Mouse (Mus musculus): ENCODE results near the gene Ctnnb1.
"Not testable (repeated sequence)": the region's sequence is repeated elsewhere in the genome, so short reads cannot be mapped to it uniquely, and the experiment has no call there.

Ctnnb1 gene

GRCm38 (mm10) chr9:120929081-120929480 is at the start of gene Ctnnb1:
TSS of gene Ctnnb1 (plus strand) at chr9:120929216.
- DNase-seq (ENCODE audit: extremely low spot score, low read depth, low spot score): no peak

- no peak for DNase-seq (ENCODE audit: extremely low spot score, low read depth, low spot score)
These were observed 48.7 kb upstream of the Ctnnb1 start for GRCm38 (mm10) chr9:120880286-120880685.

GRCm38 (mm10) chr9:120881121-120881520 is 47.9 kb upstream of the Ctnnb1 start:
- no peak for DNase-seq (ENCODE audit: extremely low spot score, low read depth, low spot score)

GRCm38 (mm10) chr9:120881839-120882238 is 47.2 kb upstream of the Ctnnb1 start:
- no peak for DNase-seq (ENCODE audit: extremely low spot score, low read depth, low spot score)

GRCm38 (mm10) chr9:120884726-120885125 is 44.3 kb upstream of the Ctnnb1 start:
- DNase-seq (ENCODE audit: extremely low spot score, low read depth, low spot score): no peak

GRCm38 (mm10) chr9:120887631-120888030 is 41.4 kb upstream of the Ctnnb1 start:
- no peak for DNase-seq (ENCODE audit: extremely low spot score, low read depth, low spot score)

GRCm38 (mm10) chr9:120893435-120893834 is 35.6 kb upstream of the Ctnnb1 start:
- no peak for DNase-seq (ENCODE audit: extremely low spot score, low read depth, low spot score)

GRCm38 (mm10) chr9:120893971-120894370 is 35.0 kb upstream of the Ctnnb1 start:
- DNase-seq (ENCODE audit: extremely low spot score, low read depth, low spot score): no peak

GRCm38 (mm10) chr9:120894376-120894775 is 34.6 kb upstream of the Ctnnb1 start:
- no peak for DNase-seq (ENCODE audit: extremely low spot score, low read depth, low spot score)

- no peak for DNase-seq (ENCODE audit: extremely low spot score, low read depth, low spot score)
These were observed 32.5 kb upstream of the Ctnnb1 start for GRCm38 (mm10) chr9:120896502-120896901.

- DNase-seq (ENCODE audit: extremely low spot score, low read depth, low spot score): no peak
These were observed 31.7 kb upstream of the Ctnnb1 start for GRCm38 (mm10) chr9:120897269-120897668.

GRCm38 (mm10) chr9:120899833-120900232 is 29.2 kb upstream of the Ctnnb1 start:
- no peak for DNase-seq (ENCODE audit: extremely low spot score, low read depth, low spot score)

GRCm38 (mm10) chr9:120900338-120901274 is 28.4 kb upstream of the Ctnnb1 start:
- no peak for DNase-seq (ENCODE audit: extremely low spot score, low read depth, low spot score)

- no peak for DNase-seq (ENCODE audit: extremely low spot score, low read depth, low spot score)
These were observed 26.5 kb upstream of the Ctnnb1 start for GRCm38 (mm10) chr9:120902562-120902961.

- no peak for DNase-seq (ENCODE audit: extremely low spot score, low read depth, low spot score)
These were observed 20.6 kb upstream of the Ctnnb1 start for GRCm38 (mm10) chr9:120908461-120908860.

GRCm38 (mm10) chr9:120913152-120913551 is 15.9 kb upstream of the Ctnnb1 start:
- no peak for DNase-seq (ENCODE audit: extremely low spot score, low read depth, low spot score)

- DNase-seq (ENCODE audit: extremely low spot score, low read depth, low spot score): no peak
These were observed 14.6 kb upstream of the Ctnnb1 start for GRCm38 (mm10) chr9:120914429-120914828.

- DNase-seq (ENCODE audit: extremely low spot score, low read depth, low spot score): no peak
These were observed 14.0 kb upstream of the Ctnnb1 start for GRCm38 (mm10) chr9:120914877-120915459.

GRCm38 (mm10) chr9:120917619-120918018 is 11.4 kb upstream of the Ctnnb1 start:
- DNase-seq (ENCODE audit: extremely low spot score, low read depth, low spot score): not testable (repeated sequence)

- no peak for DNase-seq (ENCODE audit: extremely low spot score, low read depth, low spot score)
These were observed 10.8 kb upstream of the Ctnnb1 start for GRCm38 (mm10) chr9:120918211-120918610.

GRCm38 (mm10) chr9:120918642-120919041 is 10.4 kb upstream of the Ctnnb1 start:
- DNase-seq (ENCODE audit: extremely low spot score, low read depth, low spot score): no peak

- DNase-seq (ENCODE audit: extremely low spot score, low read depth, low spot score): no peak
These were observed 9.9 kb upstream of the Ctnnb1 start for GRCm38 (mm10) chr9:120919130-120919529.

All from hindlimb bud, embryonic 11.5 days (tissue).